Mouse (Mus musculus) liver, postnatal 0 days (tissue): ENCODE measurements around the gene Rrnad1. TPM values are rescaled to one million over a fixed set of nuclear protein-coding genes. Genes with fewer than 3 reads are reported as not detected.

ENCODE experiments used
- ATAC-seq: fragments of 200-750 bp; cut with Nextera tagmentation; 2 replicates; pipeline ENCODE4 v1.8.0; 2017; ENCODE audit warnings: mild to moderate bottlenecking, moderate library complexity
- DNase-seq: peaks from one replicate; pipeline ENCODE4 v3.0.0-alpha.2; 2016
- H3K27ac ChIP-seq: fragments of 300-500 bp; sonication (generic); 2 replicates; pipeline ENCODE4 v1.5.1; 2014; ENCODE audit warnings: antibody characterized with exemption, moderate library complexity, mild to moderate bottlenecking, low read depth
- H3K27me3 ChIP-seq: fragments of 300-500 bp; sonication (generic); 2 replicates; pipeline ENCODE4 v1.6.1; 2014; ENCODE audit warnings: low read length, control low read depth, mixed read lengths; ENCODE audit not compliant: insufficient read depth
- H3K36me3 ChIP-seq: fragments of 300-500 bp; sonication (generic); replicated peaks from 2 replicates; pipeline ENCODE4 v1.6.1; 2014; ENCODE audit warnings: mild to moderate bottlenecking, control low read depth, low read length, moderate library complexity, mixed read lengths; ENCODE audit not compliant: insufficient read depth
- H3K4me1 ChIP-seq: fragments of 300-500 bp; sonication (generic); 2 replicates; pipeline ENCODE4 v1.6.1; 2014; ENCODE audit warnings: antibody characterized with exemption, mild to moderate bottlenecking, control low read depth; ENCODE audit not compliant: insufficient read depth
- H3K4me2 ChIP-seq: fragments of 300-500 bp; sonication (generic); 2 replicates; pipeline ENCODE4 v1.6.1; 2014; ENCODE audit warnings: low read depth, mild to moderate bottlenecking, low read length, moderate library complexity, mixed read lengths
- H3K4me3 ChIP-seq: fragments of 300-500 bp; sonication (generic); 2 replicates; pipeline ENCODE4 v1.5.1; 2014; ENCODE audit warnings: low read depth, low read length
- H3K9ac ChIP-seq: fragments of 300-500 bp; sonication (generic); replicated peaks from 2 replicates; pipeline ENCODE4 v1.6.1; 2014; ENCODE audit warnings: mild to moderate bottlenecking, moderate library complexity
- H3K9me3 ChIP-seq: fragments of 300-500 bp; sonication (generic); 2 replicates; pipeline ENCODE4 v1.6.1; 2016; ENCODE audit warnings: mild to moderate bottlenecking, control low read depth, low read length, mixed read lengths
- CTCF ChIP-seq: sonication (generic); IDR thresholded peaks from 2 replicates; pipeline ENCODE4 v1.5.1; 2016; ENCODE audit warnings: antibody characterized with exemption, low read depth
- EP300 ChIP-seq: IDR thresholded peaks from 2 replicates; pipeline ENCODE4 v1.6.1; 2016; ENCODE audit warnings: antibody characterized with exemption, low read depth, mild to moderate bottlenecking
- WGBS: fragments of 180-500 bp; shearing (Covaris S2); extraction: QIAGEN DNeasy Blood & Tissue Kit; methylation state at CpG from one replicate; pipeline ENCODE4 v1.1.7; 2014; ENCODE audit not compliant: insufficient replicate concordance; 5-methylcytosine and 5-hydroxymethylcytosine counted together
- polyA plus RNA-seq: library from polyadenylated mRNA; unstranded; fragments of >200 nt; fragmentation: Nextera tagmentation; extraction: Ambion mirVana; gene quantifications from 2 replicates; pipeline ENCODE4 v1.2.1, GENCODE M21; 2015

Rrnad1 gene
- polyA plus RNA-seq, 1 experiment from 2014 or later, result 4.3 TPM

DNA sequence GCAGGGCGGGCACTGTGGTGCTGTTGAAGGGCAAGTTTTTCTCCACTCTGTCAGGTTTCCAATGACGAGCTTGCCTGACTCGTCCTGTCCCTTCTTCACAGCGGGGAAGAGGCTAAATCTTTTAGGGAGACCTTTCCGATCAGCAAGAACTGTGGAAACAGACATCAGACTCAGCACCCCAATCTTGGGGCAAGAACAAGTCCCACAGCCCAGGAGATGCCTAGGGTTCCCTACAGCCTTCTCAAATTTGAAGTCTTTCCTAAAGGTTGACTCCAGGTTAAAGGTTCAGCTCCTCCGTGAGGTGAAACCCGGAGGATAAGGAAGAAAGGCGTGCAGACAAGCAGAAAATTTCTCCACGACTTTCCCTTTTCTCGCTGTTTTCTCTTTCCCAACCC lies 29.7 kb upstream of the Rrnad1 start:
- H3K4me1 ChIP-seq, result peaks cover 10% of the 10 kb centered on the region; the same call in 1 of the 2 replicates
- peak overlapping the region; percentile 83 for H3K4me2 ChIP-seq
- no peaks in the 10 kb centered on the region for H3K9me3 ChIP-seq
- TF ChIP-seq EP300, result no peak
- no peak for TF ChIP-seq CTCF
- H3K36me3 ChIP-seq, result no peaks in the 10 kb centered on the region
- peaks cover 17% of the 10 kb centered on the region for H3K27me3 ChIP-seq
- H3K9ac ChIP-seq, result 0 out of 2 replicates have a peak overlapping the region, but pooled peaks have one; percentile 59
- H3K4me3 ChIP-seq, result peak overlapping the region; percentile 49
- DNase-seq, result no peak
- no peak for ATAC-seq
- whole genome bisulfite sequencing, result 15% methylated on average over 10 of the region's 10 CpGs
- no peak overlapping the region for H3K27ac ChIP-seq

DNA sequence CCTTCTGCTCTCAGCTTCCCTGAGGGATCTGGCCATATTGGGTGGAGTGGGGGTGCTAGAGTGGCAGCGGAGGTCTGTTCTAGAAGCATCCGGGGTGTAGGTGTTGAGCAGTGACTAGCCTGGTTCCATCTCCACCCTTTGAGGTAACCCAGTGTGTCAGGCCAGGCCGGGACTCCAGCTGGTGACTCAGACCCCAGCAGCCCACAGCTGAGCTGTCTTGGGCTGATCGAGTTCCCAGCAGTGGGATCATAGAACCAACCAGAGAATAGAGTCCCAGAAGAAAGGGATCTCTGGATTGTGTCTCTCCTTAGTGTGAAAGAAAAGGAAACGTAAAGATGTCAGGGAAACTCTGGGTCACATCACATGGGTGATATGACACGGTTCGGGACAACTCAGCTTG lies 28.9 kb upstream of the Rrnad1 start:
- no peak for DNase-seq

DNA sequence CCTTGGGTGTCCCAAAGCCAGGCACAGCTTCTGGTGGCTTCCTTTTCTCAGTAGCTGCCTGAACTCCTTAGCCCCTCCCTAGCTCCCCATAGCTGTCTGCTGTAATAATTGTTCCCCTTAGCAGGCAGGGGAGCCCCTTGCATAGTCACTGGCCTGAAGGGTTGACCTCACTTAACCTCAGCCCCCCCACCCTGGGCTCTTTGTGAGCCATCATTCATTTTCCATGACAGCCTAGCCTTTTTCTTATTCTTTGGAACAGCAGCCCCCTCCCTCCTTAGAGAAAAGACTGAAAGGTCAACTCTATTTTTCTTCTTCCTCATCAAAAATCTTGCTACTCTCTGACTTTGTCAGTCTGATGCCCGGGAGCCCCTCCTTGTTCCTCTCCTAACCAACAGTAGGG lies 28.4 kb upstream of the Rrnad1 start:
- Histone ChIP-seq H3K4me2 (no peak overlapping the region), H3K27me3 (peaks cover 16% of the 10 kb centered on the region), H3K27ac (no peak overlapping the region), H3K4me3 (no peak overlapping the region), H3K9me3 (no peaks in the 10 kb centered on the region), H3K36me3 (no peaks in the 10 kb centered on the region), H3K9ac (no peak overlapping the region), H3K4me1 (peaks cover 10% of the 10 kb centered on the region; the same call in 1 of the 2 replicates)
- DNase-seq (no peak), ATAC-seq (no peak)
- WGBS, result 44% methylated on average over 1 of the region's 1 CpGs
- TF ChIP-seq EP300 (no peak), CTCF (no peak)

More for the DNA sequence above, 28.9 kb upstream of the Rrnad1 start:
- H3K36me3 ChIP-seq, result no peaks in the 10 kb centered on the region
- H3K4me2 ChIP-seq, result no peak overlapping the region
- no peak for TF ChIP-seq EP300
- no peak for TF ChIP-seq CTCF
- H3K27me3 ChIP-seq, result peaks cover 17% of the 10 kb centered on the region
- peaks cover 10% of the 10 kb centered on the region; the same call in 1 of the 2 replicates for H3K4me1 ChIP-seq
- no peaks in the 10 kb centered on the region for H3K9me3 ChIP-seq
- no peak for ATAC-seq
- 66% methylated on average over 7 of the region's 7 CpGs for WGBS
- H3K4me3 ChIP-seq, result no peak overlapping the region
- no peak overlapping the region for H3K9ac ChIP-seq
- H3K27ac ChIP-seq, result no peak overlapping the region

DNA sequence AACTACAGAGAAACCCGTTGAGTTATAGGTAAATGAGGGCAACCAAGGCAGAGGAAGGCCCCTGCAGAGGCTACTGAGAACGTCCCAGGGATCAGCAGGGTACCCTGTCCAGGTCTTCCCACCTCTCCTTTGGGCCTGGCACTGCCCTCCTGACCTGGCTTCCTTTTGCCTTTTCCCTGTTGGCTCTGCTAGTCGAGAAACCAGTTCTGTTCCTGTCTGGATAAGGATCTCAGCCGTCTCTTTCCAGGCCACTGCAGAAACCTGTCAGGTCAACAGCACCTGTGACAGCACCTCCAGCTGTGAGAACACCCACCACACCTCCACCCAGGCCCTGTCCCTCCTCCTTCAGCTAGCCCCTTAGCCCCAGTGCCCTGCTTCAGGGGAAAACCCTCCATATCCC lies 28.0 kb upstream of the Rrnad1 start:
- no peaks in the 10 kb centered on the region for H3K36me3 ChIP-seq
- ATAC-seq (no peak), DNase-seq (no peak)
- H3K9me3 ChIP-seq, result no peaks in the 10 kb centered on the region
- no peak overlapping the region for H3K27ac ChIP-seq
- 40% methylated on average over 4 of the region's 4 CpGs for WGBS
- no peak for TF ChIP-seq CTCF
- TF ChIP-seq EP300, result no peak
- H3K4me3 ChIP-seq, result no peak overlapping the region
- no peak overlapping the region for H3K4me2 ChIP-seq
- H3K9ac ChIP-seq, result no peak overlapping the region
- H3K4me1 ChIP-seq, result peaks cover 10% of the 10 kb centered on the region; the same call in 1 of the 2 replicates
- H3K27me3 ChIP-seq, result peaks cover 21% of the 10 kb centered on the region

DNA sequence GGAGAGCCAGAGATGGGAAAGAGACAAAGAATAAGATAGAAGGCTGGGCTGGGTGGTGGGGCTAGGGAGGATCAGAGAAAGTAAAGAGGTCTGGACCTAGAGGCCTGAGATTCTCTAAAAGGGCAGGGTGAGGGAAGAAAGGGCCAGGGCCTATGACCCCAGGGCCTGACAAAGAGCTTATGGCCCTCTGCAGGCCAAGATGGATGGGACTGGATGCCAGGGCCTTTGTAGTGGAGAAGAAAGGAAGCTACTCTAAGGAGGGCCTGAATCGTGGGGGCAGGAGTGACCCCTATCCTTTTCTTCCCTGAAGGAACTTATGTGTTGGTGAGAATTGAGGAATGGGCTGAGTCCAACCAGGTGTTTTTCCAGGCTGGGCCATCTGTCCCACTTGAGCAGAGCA lies 27.5 kb upstream of the Rrnad1 start:
- Histone ChIP-seq H3K27me3 (peaks cover 26% of the 10 kb centered on the region), H3K4me2 (no peak overlapping the region), H3K4me3 (no peak overlapping the region), H3K9me3 (no peaks in the 10 kb centered on the region), H3K4me1 (peaks cover 10% of the 10 kb centered on the region; the same call in 1 of the 2 replicates), H3K27ac (no peak overlapping the region), H3K36me3 (no peaks in the 10 kb centered on the region), H3K9ac (no peak overlapping the region)
- TF ChIP-seq CTCF (no peak), EP300 (no peak)
- 72% methylated on average over 1 of the region's 1 CpGs for WGBS
- no peak for DNase-seq
- no peak for ATAC-seq

DNA sequence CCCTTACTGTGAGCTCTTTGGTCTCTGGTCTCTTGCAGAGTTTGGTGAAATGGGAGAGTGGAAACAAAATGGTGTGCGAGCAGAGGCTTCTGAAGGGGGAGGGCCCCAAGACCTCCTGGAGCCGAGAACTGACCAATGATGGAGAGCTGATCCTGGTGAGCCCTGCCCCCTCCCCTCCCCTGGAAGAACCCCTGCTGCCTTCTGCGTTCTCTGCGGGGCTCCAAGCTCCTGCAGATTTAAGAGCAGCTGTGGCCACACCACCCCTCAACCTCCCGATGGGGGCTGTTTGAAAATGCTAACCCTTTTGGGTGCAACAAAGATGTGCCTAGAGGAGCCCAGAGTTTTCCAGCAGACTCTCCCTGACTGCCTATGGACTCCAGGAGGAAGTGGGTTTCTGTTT lies 21.9 kb upstream of the Rrnad1 start:
- no peak for ATAC-seq
- Histone ChIP-seq H3K4me3 (0 out of 2 replicates have a peak overlapping the region, but pooled peaks have one; percentile 4), H3K4me2 (peak overlapping the region; percentile 47), H3K36me3 (no peaks in the 10 kb centered on the region), H3K9me3 (no peaks in the 10 kb centered on the region), H3K27ac (no peak overlapping the region), H3K9ac (0 out of 2 replicates have a peak overlapping the region, but pooled peaks have one; percentile 11), H3K4me1 (peaks cover 9% of the 10 kb centered on the region), H3K27me3 (peaks cover 62% of the 10 kb centered on the region)
- 0% methylated on average over 5 of the region's 5 CpGs for WGBS
- no peak for DNase-seq
- TF ChIP-seq CTCF (no peak), EP300 (no peak)
